Mouse (Mus musculus): Measurements from ENCODE around the gene Acot2. TPM values are rescaled to one million over a fixed set of nuclear protein-coding genes. Genes with fewer than 3 reads are reported as not detected.
"Not testable (repeated sequence)": the region's sequence is repeated elsewhere in the genome, so short reads cannot be mapped to it uniquely, and the experiment has no call there.

The Acot2 gene
- 1.2 and 3.5 TPM in 2 replicates for polyA plus RNA-seq (2011; ENCODE audit: insufficient read depth, insufficient read length, low replicate concordance, missing spikeins)

- under 1% methylated on average over 80 of the region's 80 CpGs for WGBS
- Histone ChIP-seq H3K4me3 (replicated peaks; ENCODE audit: control insufficient read depth, low read depth, low read length) (peak within 1 kb of the TSS; percentile 76), H3K27ac (ENCODE audit: control insufficient read depth, insufficient read depth, low read depth, low read length, poor library complexity) (peak within 1 kb of the TSS; percentile 99), H3K4me1 (ENCODE audit: control insufficient read depth, insufficient read depth, low read length) (no peaks in the 10 kb centered on the region)
- peak; percentile 57 for TF ChIP-seq CTCF (IDR thresholded peaks at IDR 0.05; ENCODE audit: control insufficient read depth, insufficient read depth, low read length)
- peak; percentile 39; the same call in 1 of the 2 replicates for TF ChIP-seq POLR2A (IDR thresholded peaks at IDR 0.05; ENCODE audit: borderline replicate concordance, control insufficient read depth, low read depth, low read length)
These were observed at the start of gene Acot2 for GRCm38 (mm10) chr12:83987583-83988441. Gene Acot2, plus strand, starts transcription at chr12:83987861.

- 30% methylated on average over 1 of the region's 1 CpGs for WGBS
- not testable (repeated sequence) for H3K4me1 ChIP-seq (ENCODE audit: control insufficient read depth, insufficient read depth, low read length); H3K27ac ChIP-seq (ENCODE audit: control insufficient read depth, insufficient read depth, low read depth, low read length, poor library complexity); H3K4me3 ChIP-seq (replicated peaks; ENCODE audit: control insufficient read depth, low read depth, low read length)
These were observed 49.1 kb upstream of the Acot2 start for GRCm38 (mm10) chr12:83938592-83938991.

- Histone ChIP-seq H3K4me3 (replicated peaks; ENCODE audit: control insufficient read depth, low read depth, low read length) (no peak overlapping the region), H3K27ac (ENCODE audit: control insufficient read depth, insufficient read depth, low read depth, low read length, poor library complexity) (no peak overlapping the region), H3K4me1 (ENCODE audit: control insufficient read depth, insufficient read depth, low read length) (peaks cover 6% of the 10 kb centered on the region)
- TF ChIP-seq POLR2A (IDR thresholded peaks at IDR 0.05; ENCODE audit: borderline replicate concordance, control insufficient read depth, low read depth, low read length) (no peak), CTCF (IDR thresholded peaks at IDR 0.05; ENCODE audit: control insufficient read depth, insufficient read depth, low read length) (no peak)
- 56% methylated on average over 2 of the region's 2 CpGs for WGBS
These were observed 48.3 kb upstream of the Acot2 start for GRCm38 (mm10) chr12:83939332-83939731.

GRCm38 (mm10) chr12:83940031-83940430 is 47.6 kb upstream of the Acot2 start:
- WGBS: 50% methylated on average over 4 of the region's 4 CpGs
- H3K27ac ChIP-seq (ENCODE audit: control insufficient read depth, insufficient read depth, low read depth, low read length, poor library complexity): 0 out of 2 replicates have a peak overlapping the region, but pooled peaks have one; percentile 26
- no peak for TF ChIP-seq POLR2A (IDR thresholded peaks at IDR 0.05; ENCODE audit: borderline replicate concordance, control insufficient read depth, low read depth, low read length)
- TF ChIP-seq CTCF (IDR thresholded peaks at IDR 0.05; ENCODE audit: control insufficient read depth, insufficient read depth, low read length): no peak
- H3K4me3 ChIP-seq (replicated peaks; ENCODE audit: control insufficient read depth, low read depth, low read length): no peak overlapping the region
- H3K4me1 ChIP-seq (ENCODE audit: control insufficient read depth, insufficient read depth, low read length): peaks cover 6% of the 10 kb centered on the region

GRCm38 (mm10) chr12:83941938-83942337 is 45.7 kb upstream of the Acot2 start:
- H3K4me1 ChIP-seq (ENCODE audit: control insufficient read depth, insufficient read depth, low read length): peaks cover 6% of the 10 kb centered on the region
- TF ChIP-seq POLR2A (IDR thresholded peaks at IDR 0.05; ENCODE audit: borderline replicate concordance, control insufficient read depth, low read depth, low read length) (no peak), CTCF (IDR thresholded peaks at IDR 0.05; ENCODE audit: control insufficient read depth, insufficient read depth, low read length) (no peak)
- no peak overlapping the region for H3K27ac ChIP-seq (ENCODE audit: control insufficient read depth, insufficient read depth, low read depth, low read length, poor library complexity)
- WGBS: 42% methylated on average over 3 of the region's 3 CpGs
- H3K4me3 ChIP-seq (replicated peaks; ENCODE audit: control insufficient read depth, low read depth, low read length): no peak overlapping the region

- Histone ChIP-seq H3K27ac (ENCODE audit: control insufficient read depth, insufficient read depth, low read depth, low read length, poor library complexity) (0 out of 2 replicates have a peak overlapping the region, but pooled peaks have one; percentile 0), H3K4me1 (ENCODE audit: control insufficient read depth, insufficient read depth, low read length) (peaks cover 3% of the 10 kb centered on the region; the same call in 1 of the 2 replicates), H3K4me3 (replicated peaks; ENCODE audit: control insufficient read depth, low read depth, low read length) (no peak overlapping the region)
- WGBS: 43% methylated on average over 8 of the region's 8 CpGs
- TF ChIP-seq CTCF (IDR thresholded peaks at IDR 0.05; ENCODE audit: control insufficient read depth, insufficient read depth, low read length): no peak
- no peak for TF ChIP-seq POLR2A (IDR thresholded peaks at IDR 0.05; ENCODE audit: borderline replicate concordance, control insufficient read depth, low read depth, low read length)
These were observed 40.3 kb upstream of the Acot2 start for GRCm38 (mm10) chr12:83947260-83947811.

GRCm38 (mm10) chr12:83949043-83949442 is 38.6 kb upstream of the Acot2 start:
- Histone ChIP-seq H3K4me1 (ENCODE audit: control insufficient read depth, insufficient read depth, low read length) (peaks cover 4% of the 10 kb centered on the region; the same call in 1 of the 2 replicates), H3K4me3 (replicated peaks; ENCODE audit: control insufficient read depth, low read depth, low read length) (no peak overlapping the region), H3K27ac (ENCODE audit: control insufficient read depth, insufficient read depth, low read depth, low read length, poor library complexity) (peak overlapping the region; percentile 79; the same call in 1 of the 2 replicates)
- WGBS: 35% methylated on average over 4 of the region's 4 CpGs
- no peak for TF ChIP-seq CTCF (IDR thresholded peaks at IDR 0.05; ENCODE audit: control insufficient read depth, insufficient read depth, low read length)
- TF ChIP-seq POLR2A (IDR thresholded peaks at IDR 0.05; ENCODE audit: borderline replicate concordance, control insufficient read depth, low read depth, low read length): no peak

GRCm38 (mm10) chr12:83949776-83950492 is 37.7 kb upstream of the Acot2 start:
- no peak for TF ChIP-seq POLR2A (IDR thresholded peaks at IDR 0.05; ENCODE audit: borderline replicate concordance, control insufficient read depth, low read depth, low read length)
- no peak for TF ChIP-seq CTCF (IDR thresholded peaks at IDR 0.05; ENCODE audit: control insufficient read depth, insufficient read depth, low read length)
- Histone ChIP-seq H3K27ac (ENCODE audit: control insufficient read depth, insufficient read depth, low read depth, low read length, poor library complexity) (peak overlapping the region; percentile 79; the same call in 1 of the 2 replicates), H3K4me1 (ENCODE audit: control insufficient read depth, insufficient read depth, low read length) (peaks cover 4% of the 10 kb centered on the region; the same call in 1 of the 2 replicates), H3K4me3 (replicated peaks; ENCODE audit: control insufficient read depth, low read depth, low read length) (peak overlapping the region; percentile 86)
- 5% methylated on average over 11 of the region's 11 CpGs for WGBS

Data from bone marrow, adult 2 months (tissue).